Mouse (Mus musculus) mature B cell (primary cell): ENCODE results near the gene Prox2.

ENCODE experiments used
- in situ Hi-C: fragments of 300-500 bp; cut with MboI; formaldehyde crosslinking; loops from 2 replicates; pipeline ENCODE4 v1.14.3; 2019

Prox2 gene

DNA sequence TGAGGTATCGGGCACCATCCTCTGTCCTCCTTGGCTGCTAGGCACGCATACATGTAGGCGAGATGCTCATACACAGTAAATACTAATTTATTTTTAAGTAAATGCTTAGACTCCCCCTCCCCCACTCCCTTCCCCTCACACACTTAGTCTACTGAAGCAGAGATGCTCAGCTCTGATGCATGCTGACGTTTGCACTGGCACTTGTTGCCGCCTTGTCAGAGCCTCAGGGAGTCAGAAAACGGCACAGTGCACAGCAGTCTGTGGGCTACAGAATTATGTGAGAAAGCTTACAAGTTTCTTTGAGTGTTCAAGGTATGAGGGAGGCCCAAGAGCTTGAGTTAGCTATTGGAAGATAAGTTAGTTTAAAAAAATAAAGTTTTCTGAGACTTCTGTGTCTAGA, 20.8 kb upstream of the Prox2 start:
- in situ Hi-C loops = no loop called here

DNA sequence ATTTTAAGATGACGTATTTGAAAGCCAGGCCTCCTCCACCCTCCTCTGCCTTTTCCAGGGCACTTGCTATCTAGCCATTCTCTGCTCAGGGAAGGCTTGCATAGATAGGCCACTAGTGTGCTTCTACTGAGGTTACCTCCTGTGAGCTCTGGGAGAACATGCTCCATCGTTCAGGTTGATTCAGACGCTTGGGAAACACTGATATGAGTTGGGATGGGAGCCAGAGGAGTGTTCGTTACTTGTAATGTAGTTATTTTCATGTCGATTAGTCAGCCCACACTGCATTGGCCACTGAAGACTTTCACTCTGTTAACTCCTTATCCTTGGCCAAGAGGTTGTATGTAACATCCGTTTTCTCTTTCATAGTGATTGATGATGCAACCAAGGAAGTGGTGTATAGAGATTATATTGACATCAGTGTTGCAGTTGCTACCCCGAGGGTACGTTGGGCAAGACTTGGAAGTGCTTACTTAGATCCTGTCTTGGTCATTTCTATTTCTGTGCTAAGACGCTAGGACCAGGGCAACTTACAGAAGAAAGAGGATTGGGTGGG, 18.9 kb upstream of the Prox2 start:
- in situ Hi-C loops = no loop called here

DNA sequence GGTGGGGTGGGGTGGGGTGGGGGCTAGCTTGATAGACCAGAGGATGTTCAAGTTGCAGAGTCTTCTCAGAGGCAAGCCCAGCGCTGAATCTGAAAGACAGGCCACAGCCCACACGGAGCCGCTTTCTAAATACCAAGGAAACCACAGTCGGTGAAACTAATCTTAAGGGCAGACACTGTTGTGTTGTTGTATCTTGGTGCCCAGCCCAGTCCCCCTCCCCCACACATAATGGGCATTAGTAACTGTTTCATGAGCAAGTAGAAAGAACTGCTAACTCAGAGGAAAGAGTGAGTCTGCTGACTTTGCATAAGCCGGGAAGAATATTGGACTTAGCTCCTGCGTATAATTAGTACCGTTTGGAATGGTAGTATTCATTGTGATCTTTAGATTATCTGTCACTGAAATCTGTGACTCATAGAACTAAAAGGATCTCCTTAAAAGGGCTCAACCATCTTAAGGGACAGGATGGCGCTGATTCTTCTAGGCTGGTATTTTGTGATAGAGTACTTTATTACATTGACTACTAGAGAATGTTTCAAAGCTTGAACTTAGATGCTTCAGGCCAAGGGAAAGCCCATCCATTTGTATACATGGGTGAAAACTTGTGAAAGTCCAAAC, 16.5 kb upstream of the Prox2 start:
- in situ Hi-C loops = no loop called here

DNA sequence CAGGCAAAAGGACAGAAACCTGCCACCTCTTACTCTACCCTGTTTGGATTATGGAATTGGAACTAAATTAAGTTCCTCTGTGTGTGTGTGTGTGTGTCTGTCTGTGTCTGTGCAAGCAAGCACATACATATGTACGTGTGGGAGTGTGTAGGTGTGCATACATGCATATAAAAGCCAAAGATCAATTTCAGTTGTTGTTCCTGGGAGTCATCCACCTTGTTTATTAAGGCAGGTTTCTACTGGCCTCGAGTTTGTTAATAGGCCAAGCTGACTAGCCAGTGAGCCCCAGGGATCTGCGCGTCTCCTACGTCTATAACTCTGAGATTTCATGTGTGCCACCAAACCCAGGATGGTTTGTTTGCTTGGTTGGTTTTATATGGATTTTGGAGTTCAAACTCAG, 14.2 kb upstream of the Prox2 start:
- in situ Hi-C loops = no loop called here

DNA sequence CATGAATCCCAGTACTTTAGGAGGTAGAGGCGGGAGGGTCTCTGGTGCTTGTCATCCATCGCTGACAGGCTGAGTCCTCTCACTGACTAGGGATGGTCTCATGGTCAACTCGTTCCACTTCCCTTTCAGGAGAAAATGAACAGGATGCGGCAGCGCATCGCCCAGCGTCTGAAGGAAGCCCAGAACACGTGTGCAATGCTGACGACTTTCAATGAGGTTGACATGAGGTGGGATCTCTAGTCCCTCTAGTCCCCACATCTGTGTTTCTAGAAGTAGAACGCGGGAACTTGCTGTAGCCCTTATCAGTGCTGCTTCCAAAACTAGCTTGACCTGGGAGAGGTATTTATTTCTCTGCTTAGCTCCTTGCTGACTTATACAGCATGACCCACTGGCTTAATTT, 13.1 kb upstream of the Prox2 start:
- in situ Hi-C loops = no loop called here

DNA sequence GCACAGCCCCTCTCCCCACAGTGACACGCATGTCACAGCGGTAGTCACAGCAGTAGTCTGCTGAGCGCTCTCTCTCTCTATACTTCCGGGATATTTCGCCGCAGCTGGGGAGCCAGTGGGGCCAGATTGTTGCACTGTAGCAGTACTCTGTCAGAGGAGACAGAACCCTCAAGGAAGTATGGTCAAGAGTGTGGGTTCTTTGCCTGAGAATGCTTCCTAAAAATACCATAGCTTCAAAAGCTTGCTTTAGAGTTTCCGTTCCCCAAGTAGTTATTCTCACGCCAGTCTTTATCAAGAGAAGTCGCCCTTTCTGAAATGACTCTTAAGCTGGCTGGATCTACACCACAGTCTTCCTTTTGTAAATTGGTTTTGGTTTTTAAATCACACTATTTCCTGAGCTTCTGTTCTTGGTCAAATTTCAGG, 12.6 kb upstream of the Prox2 start:
- in situ Hi-C loops = no loop called here

DNA sequence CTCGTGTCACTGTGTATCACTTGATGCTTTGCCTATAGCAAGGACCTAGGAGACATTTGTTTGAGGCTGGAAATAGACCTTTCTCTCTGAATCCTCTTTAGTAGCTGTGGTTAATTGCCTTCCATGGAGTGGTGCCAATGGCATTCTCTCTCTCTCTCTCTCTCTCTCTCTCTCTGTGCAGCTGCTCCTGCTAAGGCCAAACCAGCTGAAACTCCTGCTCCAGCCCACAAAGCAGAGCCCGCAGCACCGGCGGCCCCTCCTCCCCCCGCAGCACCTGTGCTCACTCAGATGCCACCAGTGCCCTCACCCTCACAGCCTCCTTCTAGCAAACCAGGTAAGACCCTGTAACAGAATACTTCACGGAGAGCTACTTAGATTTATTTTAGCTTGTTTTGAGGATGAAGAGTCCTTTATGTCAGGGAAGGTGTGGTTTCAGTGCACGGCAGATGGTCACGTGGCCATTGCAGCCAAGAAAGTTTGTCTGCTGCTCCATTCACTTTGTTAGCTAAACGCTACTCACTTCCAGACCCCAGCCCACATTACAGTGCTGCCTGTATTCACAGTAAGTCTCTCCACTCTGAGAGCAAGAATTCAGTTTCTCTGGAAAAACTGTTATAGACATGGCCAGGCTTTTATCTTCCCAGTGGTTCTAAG, 11.4 kb upstream of the Prox2 start:
- in situ Hi-C loops = no loop called here

DNA sequence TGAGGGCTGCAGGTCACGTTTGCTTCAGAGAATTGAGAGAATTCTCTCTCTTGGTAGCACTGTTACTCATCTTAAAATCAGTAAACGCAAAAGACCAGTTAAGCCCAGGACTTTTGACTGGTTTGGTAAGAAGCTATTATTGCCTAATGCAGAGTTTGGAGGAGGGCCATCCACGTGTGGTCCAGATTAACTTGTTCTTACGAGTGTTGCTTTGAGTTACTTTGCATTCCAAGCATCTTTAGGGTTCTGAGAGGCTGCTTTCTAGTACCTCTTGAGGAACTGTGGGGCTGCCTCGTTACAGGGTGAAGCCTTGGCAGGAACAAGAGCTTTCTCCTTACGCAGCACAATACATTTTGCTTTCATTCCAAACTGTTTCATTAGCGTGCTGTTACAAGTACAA, 5.1 kb upstream of the Prox2 start:
- in situ Hi-C loops = no loop called here

DNA sequence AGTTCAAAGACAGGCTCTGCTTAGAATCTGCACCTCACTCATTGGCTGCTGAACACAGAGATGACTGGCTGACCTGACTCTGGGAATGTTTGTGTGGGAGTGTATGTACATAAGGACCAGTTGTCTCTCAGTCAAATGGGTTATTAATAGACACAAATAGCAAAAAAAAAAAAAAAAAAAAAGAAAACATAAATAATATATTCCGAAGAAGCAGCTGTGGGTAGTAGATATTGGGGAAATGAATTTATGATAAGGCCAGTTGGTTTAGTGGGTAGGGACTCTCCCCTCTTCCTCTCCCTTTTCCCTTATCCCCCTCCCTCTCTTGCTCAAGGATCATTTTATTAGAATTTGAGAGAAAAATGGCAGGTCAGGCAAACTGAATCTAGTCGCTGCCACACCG, 3.4 kb upstream of the Prox2 start:
- in situ Hi-C loops = no loop called here

DNA sequence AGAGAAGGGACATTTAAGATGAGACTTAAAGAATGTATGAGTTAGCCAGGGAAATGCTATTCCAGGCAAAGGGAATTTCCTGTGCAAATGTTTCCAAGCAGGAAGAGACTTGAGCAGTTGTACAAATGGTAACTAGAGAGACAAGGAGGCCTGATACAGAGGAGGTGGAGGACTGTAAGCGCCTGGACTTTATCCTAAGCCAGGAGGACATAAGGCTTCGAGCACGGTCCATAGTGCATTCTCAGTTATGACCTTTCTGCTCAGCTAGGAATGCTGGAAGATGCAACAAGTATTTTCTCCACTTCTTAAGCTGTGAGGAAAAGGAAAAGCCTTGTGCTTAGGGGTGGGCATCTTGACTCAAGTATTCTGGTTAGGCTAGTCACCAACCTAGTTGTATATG, 2.8 kb upstream of the Prox2 start:
- in situ Hi-C loops = no loop called here

DNA sequence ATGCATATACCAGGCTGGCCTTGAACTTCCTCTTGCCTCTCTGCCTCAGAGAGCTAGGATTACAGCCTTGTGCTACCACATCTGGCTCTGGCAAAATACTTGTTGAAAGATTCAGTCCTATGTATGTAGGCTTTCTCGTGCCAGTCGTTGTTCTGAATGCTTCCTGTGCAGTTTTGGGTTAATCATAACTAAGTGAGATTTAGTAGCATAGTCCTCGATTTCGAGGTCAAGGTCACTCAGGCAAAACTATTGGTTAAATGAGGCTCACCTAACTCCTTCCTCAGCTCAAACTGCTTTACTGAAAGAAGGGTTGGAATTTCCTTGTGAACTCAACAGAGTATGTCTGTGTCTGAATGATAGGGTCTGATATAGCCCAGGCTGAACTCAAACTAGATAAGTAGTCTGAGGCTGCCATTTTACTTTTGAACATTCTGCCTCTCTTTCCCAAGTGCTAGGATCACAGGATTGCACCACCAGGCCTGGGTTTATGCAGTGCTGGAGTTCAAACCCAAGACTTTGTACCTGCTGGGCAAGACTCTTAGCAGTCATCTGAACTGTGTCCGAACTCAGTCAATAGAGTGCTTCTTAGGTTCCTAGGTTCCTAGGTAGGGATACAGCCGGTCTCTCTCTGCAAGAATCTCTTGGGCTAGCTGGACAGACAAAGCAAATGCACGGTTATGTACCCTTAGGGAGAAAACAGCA, 2.1 kb upstream of the Prox2 start:
- in situ Hi-C loops = no loop called here

DNA sequence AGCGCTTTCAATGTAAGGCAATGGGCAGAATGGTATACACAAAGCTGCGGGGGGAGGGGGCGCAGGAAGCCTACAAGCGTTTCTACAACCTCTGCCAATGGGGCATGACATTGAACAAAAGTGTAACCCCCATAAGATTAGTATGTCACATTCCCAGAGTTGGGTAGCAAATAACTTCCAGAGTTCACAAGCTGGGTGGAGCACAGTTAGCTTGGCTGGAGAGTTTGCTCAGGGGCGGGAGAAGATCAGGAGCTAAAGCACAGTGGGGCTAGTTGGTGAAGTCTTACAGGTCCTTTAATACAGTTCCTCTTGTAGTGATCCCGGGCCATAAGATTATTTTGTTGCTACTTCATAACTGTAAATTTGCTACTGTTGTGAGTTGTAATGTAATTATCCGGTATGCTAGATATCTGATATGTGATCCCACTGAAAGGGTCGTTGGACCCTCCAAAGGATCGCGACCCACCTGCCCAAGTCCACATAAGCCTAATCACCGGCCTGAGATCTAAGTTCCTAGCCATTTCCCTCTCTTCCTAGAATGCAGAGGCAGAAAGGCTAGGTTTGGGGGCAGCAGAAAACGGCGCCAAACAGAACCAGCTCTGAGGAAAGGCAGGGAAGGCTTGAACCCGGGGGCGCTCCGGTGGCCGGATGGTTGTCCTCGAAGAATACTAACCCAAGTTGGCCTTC, 405 bp downstream of the Prox2 start:
- in situ Hi-C loops = no loop called here

DNA sequence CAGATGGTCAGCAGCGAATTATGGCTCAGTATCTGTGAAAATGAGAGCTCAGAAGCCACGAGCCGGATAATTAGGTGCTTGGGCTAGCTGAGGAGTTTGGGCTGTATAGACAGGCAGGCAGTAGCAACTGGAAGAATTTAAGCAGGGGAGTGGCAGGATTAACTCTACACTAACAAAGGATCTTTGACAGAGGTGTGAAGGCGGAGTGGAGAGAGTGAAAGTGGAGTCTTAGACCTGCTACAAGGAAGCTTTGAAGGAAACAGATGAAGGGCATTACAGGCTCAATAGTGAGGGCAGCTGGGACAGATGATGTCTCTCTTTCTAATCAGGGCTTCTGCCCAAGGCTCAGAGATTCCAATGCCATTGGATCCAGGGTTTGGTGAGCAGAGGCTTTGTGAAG, 1.1 kb downstream of the Prox2 start:
- in situ Hi-C loops = no loop called here

DNA sequence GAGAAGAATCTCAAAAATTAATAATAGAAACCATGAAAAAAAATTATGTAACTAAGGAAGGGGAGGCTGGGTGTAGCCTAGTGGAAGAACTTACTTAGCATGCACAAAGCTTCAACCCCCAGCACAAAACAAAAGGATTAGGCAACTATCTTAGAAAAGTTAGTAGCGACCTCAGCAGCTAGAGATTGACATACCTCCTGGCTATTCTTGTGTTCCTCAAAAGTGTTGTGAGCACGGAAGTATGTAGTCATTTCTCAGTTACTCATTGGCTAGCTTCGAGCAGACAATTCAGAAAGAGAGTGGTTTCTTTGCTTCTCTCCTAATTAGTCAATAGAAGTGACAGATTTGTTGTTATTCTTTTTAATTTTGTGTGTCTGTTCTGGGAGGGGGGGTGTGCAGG, 1.9 kb downstream of the Prox2 start:
- in situ Hi-C loops = no loop called here

DNA sequence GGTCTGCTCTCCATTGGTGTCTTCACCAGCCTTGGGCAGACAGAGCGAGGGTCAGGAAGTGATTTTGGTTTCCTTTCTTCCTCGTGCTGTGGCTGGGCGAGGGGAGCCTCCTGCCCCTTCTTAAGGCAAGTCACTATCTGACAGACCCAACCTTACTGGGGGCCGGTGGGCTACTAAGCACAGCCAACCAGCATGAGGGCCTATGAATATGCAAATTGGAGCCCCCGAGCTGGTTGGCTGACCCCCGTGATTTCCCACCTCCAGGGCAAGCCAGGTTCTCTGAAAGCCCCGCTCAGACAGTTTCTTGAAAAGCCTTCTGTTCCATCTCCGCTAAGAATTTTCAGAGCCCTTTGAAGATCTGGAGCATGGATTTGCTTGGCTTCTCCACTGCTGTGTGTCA, 4.3 kb downstream of the Prox2 start:
- in situ Hi-C loops = no loop called here

DNA sequence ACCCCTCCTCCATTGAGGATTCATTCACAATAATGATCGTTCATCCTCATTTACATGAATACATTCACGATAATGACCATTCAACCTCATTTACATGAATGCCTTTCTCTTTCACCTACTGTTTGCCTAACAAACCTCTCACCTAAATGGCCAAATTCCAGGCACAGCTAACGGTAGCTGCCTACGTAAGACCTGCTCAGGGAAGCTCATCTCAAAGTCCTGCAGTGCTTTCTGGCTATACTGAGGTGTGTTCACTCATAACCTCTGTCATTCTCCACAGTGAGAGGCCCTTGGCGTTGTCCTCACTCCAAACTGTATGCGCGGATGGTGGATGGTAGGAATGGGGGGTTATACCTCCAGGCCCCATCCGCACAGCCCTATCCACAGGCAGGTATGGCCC, 5.8 kb downstream of the Prox2 start:
- in situ Hi-C loops = no loop called here

DNA sequence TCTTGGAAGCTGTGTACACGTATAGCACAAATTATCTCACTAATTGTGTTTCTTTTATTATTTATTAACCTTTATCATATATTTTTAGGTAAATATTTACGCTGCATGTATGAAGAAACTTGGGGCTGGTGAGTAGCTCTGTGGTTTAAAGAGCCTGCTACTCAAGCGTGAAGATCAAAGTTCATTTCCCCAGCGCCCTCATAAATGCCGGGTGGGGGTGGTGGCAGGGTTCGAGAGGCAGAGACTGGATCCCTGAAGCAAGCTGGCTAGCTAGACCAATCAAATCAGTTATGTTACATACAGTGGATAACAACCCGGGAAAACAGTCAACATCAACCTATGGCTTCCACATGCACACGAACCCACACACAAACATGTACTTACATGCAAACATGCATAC, 7.5 kb downstream of the Prox2 start:
- in situ Hi-C loops = no loop called here

DNA sequence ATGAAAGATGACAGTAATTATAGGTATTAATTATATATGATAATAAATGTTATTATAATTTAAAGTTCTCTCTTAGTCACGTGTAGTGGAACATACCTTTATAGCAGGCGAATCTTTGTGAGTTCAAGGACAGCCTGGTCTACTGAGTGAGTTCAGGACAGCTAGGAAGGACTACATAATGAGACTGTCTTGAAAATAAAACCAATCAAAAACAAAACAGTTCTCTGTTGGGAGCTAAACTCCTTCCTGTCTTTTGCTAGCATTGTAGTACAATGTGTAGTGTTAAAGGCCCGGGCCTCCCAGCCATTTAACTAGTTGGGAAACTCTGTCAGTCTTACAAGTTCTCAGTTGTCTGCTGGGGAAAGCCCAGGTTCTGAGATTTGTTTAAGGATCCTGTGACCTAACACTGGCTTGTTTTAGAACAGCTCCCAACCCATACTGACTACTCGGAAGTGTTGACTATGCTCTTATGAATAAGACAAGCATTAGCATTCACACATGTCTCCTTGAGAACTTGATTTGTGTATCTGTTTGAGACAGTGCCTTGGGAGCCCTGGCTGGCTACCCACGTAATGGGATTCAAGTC, 8.9 kb downstream of the Prox2 start:
- in situ Hi-C loops = no loop called here

DNA sequence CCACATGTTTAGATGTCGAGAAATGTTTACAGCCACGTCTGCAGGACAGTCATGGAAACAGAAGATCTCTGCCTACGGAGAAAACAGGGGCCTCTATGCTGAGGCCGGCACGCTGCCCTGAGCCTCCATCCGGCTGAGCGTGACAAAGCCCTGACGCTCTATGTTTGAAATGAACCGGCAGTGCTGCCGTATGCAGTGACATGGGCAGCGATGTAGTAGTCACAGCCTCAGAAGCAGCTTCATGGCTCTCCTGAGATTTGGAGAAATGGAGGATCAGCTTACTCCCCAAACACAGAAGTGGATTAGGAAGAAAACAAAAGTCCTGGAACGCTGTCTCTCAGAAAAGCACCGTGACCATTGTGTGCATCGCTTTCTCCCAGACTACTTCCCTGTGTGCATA, 9.6 kb downstream of the Prox2 start:
- in situ Hi-C loops = no loop called here

DNA sequence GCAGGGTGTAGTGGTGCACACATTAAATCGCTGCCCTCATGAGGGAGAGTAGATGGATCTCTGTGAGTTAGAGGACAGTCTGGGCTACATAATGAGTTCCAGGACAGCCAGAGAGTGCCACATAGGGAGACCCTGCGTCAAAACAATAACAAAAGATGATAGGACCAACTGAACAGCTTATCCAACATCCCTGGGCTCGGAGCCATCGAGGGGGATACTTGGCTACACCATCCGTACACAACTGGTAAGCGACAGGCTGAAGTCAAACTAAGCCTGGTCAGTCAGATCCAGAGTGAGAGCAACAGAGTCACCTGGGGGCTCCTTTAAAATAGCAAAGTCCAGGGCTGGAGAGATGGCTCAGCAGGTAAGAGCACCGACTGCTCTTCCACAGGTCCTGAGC, 14.7 kb downstream of the Prox2 start:
- in situ Hi-C loops = no loop called here

DNA sequence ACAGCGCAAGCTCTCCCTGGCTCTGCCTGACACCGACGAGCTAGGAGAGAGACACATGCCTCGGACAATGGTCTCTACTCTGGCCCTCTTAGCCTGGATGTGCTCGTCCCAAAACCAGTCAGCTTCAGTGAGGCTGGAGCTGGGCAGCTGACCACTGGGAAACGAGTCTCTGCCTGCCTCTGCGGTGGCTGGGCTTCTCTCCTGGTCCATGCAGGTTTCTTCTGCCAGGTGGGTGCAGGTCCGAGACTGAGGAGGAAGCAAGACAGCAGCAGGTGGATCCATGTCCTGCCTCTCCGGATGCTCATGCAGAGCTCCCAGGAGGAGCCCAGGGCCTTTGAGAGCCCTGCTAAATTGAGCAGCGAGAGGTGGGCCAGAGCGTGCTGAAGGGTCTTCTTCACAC, 15.4 kb downstream of the Prox2 start:
- in situ Hi-C loops = no loop called here

DNA sequence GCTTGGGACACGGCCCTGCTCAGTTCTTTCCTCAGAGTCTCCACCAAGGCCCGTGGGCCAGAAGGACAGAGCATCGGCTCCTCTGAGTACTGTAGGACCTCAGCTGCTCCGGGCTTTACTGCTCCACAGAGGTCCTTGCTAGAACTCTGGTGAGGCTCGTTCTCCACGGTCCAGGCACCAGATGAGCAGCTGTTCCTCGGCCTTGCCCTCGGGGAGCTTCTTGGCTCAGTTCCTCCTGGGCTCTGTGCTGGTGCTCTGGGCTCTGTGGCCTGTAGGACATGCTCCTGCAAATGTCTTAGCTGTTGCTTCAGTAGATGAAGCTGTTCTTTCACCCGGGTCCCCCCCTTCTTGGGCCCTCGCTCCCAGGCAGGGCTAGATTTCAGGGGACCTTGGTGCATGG, 15.9 kb downstream of the Prox2 start:
- in situ Hi-C loops = no loop called here
